Mouse (Mus musculus): ENCODE measurements around the gene Gm20388.

DNA sequence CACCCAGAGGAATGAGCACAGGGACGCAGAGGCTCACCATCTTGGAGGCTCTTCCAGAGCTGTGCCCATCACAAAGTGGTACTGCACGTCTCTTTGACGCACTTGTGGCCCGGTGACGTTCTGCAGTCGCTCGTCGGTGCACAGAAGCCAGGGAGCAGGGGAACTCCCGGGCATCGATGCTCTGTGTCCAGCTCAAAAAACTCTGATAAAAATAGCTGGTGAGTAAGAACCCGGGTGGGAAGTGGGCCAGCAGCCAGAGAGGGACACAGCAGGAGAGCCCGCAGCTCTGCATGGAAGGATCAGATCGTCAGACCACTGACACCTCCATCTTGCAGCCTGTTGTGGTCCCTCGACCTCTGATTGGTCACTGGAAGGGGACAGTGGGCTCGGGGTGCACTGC lies 77.4 kb downstream of the Gm20388 start:
- TF ChIP-seq CTCF (IDR thresholded peaks at IDR 0.05; ENCODE audit: extremely low read depth, insufficient read depth, low read length): no peak
- no peak for TF ChIP-seq POLR2A (IDR thresholded peaks at IDR 0.05; ENCODE audit: extremely low read depth, insufficient read depth, low read length)

All from cortical plate, adult 2 months (tissue).